Mouse (Mus musculus) cerebellum, adult 11-12 months (tissue): ENCODE data around the gene Myo5c.

ENCODE experiments used
- DNase-seq: peaks from one replicate; pipeline ENCODE4 v3.0.0; 2022

Gene Myo5c

GRCm38 (mm10) chr9:75231841-75232746 is at the start of gene Myo5c:
TSS of gene Myo5c (plus strand) at chr9:75232020.
- DNase-seq, result no peak

DNA sequence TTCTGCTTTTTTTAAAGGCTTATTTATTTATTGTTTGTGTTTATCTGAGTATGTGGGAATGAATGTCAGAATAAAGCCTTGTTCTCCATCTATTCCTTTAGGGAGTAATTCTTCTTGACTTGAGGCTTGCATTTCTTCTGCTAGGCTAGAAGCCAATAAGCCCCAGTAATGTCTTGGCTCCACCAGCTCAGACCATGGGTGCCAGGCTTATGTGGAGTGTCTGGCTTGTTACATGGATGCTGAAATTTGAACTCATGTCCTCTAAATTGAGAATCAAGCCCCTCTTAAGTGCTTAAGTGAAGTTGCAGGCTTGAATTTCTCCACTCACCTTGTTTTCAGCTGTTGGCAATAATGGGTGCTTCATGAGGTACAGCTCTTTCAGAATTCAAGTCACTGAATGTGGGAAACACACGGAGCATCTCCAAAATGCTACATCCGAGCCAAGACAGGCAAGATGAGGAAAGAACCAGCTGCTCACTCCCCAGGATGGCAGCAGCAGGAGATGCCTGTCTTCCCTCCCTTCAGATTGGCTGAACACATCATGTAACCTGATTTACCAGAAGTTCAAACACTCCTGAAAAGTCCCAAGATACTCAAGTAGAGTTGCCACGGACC is 44.1 kb upstream of the Myo5c start:
- DNase-seq, result peak; percentile 71

DNA sequence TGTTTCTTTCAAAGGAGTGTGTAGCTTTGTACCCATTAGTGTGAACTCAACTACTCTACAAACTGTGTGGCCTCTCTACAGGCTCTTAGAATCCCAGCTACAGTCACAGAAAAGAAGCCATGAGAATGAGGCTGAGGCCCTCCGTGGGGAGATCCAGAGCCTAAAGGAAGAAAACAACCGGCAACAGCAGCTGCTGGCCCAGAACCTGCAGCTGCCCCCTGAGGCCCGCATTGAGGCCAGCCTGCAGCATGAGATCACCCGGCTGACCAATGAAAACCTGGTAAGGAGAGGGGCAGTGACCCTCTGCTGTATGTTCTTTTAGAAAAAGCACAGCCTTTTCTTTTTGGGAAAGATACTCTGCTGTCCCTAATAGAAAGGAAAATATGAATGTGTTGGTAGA is 38.0 kb upstream of the Myo5c start:
- DNase-seq, result no peak

DNA sequence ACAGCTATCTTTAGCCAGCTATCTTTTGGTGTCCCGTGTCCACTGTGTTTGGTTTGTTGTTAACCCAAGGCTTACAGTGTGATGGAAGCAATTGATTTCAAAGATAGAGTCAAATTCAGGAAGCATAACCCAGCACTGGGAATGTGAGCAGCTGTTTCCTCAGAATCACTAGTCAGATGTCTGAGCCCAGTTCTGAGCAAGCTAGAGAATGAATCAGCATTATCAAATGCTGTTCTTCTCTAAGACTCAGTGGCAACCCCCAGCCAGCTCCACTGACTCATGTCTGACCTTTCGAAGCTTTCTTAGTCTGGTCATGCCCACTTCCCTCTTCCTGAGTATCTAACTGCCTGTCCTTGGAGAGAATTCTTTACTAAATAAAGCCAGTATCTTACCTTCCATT is 35.5 kb upstream of the Myo5c start:
- no peak for DNase-seq

DNA sequence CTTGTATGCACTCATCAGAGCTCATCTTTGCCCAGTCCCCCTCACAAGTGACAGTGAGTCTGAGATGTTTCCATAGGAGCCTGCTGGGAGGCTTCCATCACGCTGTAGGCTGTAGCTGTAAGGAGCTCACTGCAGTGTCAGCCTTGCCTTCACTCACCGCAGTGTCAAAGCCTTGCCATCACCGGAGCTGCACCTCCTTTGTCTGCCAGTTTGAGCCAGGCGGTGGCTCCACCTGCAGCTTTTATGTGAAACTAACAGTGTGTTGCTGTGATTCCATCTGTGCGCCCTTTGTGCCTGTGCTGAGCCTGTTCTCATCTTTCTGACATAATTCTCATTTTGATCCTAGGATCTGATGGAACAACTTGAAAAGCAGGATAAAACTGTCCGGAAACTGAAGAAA is 34.5 kb upstream of the Myo5c start:
- peak; percentile 87 for DNase-seq

- DNase-seq, result no peak
These were observed 30.3 kb upstream of the Myo5c start for GRCm38 (mm10) chr9:75201506-75201905.

DNA sequence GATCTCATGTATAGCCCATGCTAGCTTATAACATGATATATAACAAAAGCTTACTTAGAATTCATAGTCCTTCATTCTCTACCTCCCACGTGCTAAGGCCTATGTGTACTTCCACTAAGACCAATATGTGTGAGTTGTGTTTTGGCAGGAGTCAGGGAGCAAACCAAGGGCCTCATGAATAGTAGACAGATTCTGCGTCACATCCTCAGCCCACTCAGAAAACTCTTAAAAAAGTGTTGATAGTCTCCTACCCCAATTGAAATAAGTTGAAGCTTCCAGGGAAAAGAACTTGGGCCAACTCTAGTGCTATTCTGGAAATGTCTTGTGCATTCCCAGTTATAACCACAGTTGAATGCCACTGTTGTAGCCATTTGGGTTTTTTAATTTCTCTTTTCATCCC is 29.8 kb upstream of the Myo5c start:
- no peak for DNase-seq

DNA sequence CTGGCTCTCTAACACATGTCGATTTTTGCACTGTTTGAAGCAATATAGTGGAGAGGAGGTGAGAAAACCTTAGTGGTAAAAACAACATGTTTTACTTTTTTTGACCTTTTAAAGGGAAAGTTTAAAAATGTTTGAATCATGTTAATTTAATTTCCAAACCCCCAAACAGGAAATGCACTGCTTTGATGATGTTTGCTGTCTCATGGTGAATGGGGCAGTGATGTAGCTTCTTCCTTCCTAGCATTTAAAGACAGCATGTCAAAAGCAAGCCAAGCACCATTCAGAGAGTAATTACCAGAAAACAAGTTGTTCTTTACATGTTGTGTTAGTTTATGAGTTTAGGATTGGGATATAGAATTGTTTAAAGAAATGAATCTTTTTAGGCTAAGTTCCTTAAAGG is 22.6 kb upstream of the Myo5c start:
- no peak for DNase-seq

GRCm38 (mm10) chr9:75210269-75210668 is 21.6 kb upstream of the Myo5c start:
- no peak for DNase-seq

- peak; percentile 58 for DNase-seq
These were observed 16.9 kb upstream of the Myo5c start for GRCm38 (mm10) chr9:75214743-75215413.

DNA sequence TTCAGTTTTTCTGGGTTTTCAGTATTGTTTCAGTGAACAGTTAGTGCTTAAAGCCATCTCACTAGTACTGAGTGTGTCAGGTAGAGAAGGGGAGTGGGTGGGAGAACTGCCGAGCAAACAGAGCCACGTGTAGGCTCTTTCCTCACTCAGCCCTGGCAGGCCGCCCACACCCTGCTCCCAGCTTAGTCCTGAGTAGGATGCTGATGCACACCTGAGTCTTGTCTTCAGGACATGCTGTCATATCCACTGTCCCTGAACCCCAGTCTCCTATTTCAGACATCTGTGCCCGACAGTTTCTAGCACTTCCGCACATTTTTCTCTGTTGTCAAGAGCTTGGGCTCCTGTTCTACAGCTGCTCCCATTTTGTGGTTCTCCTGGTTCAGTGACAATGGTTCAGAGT is 11.9 kb upstream of the Myo5c start:
- DNase-seq, result no peak

DNA sequence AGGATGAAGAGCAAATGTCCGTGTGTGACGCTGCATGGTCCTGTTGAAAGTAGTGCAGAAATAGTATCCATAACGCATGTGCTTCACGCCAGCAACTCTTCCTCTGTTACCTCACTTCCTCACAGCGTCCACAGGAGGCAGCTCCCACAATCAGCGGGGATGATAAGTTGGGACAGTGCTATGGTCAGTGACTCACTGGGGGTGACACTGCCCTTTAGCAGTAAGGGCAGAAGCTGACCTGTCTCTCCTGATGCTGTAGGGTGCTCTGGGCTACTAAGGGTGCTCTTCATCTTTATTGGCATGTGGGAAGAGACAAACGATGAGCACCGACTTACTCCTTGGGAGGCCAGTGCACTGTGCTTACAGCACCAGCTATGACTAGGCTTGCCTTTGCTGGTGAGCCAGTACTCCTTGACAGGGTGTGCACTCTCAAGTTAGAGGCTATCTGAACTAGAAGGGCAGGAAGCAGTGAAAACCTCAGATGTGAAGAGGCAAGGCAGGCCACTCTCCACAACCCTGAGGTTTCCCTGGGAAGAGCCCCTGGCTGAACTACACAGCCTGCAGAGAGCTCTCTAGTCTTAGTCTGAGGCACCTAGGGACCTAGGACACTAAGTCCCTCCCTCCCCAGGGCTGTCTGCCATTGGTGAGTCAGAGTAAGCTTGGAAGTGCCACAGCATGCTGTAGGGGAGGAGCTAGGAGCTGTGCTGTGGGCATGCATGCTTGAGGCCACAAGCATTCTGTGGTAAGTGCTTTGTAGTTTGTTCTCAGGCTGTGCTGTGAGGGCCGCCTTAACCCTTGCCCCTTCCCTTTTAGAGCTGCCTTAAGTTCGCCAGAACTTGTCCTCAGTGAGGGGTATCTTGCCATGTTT is 10.2 kb upstream of the Myo5c start:
- DNase-seq, result no peak

- no peak for DNase-seq
These were observed 1.0 kb downstream of the Myo5c start for GRCm38 (mm10) chr9:75232860-75233259.

DNA sequence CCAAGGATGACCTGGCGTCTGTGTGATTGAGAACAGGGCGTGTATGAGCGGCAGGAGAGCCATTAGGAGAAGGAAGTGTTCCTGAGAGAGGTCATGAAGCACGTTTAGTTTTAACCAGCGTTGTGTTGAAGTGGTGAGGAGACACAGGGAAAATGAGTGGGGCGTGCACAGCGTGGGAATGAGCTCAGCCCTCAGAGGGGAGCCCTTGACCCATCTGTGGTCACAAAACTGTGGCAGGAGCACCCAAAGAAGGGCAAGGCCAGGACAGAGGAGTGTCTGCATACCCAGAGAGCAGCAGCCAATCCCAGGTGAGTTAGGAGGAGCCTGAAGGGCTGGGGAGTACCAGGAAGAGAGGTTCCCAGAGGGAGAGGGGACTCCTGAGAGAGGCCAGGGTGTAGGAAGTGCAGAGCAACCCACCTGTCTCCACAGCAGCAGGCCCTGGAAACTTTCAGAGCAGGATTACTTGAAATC is 2.5 kb downstream of the Myo5c start:
- no peak for DNase-seq

- no peak for DNase-seq
These were observed 3.3 kb downstream of the Myo5c start for GRCm38 (mm10) chr9:75234983-75235627.

DNA sequence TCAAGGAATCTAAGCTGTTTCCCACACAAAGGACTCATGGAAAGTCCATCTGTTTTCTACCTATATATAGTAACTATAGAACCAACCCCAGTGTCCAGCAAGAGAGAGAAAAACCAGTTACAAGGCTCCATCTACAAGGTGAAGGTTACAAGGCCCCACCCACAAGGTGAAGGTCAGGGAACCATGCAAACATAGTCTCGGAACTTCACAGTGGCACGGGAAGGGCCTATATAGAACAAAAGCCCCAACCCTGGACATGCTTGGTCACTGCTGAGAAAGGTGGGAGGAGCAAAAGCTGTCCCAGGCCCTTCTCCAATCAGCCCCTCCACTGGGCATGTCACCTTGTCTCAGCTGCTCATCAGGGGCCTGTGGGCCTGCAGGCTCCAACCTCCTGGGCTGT is 3.9 kb downstream of the Myo5c start:
- DNase-seq, result no peak

GRCm38 (mm10) chr9:75236416-75237308 is 4.8 kb downstream of the Myo5c start:
- DNase-seq, result no peak

DNA sequence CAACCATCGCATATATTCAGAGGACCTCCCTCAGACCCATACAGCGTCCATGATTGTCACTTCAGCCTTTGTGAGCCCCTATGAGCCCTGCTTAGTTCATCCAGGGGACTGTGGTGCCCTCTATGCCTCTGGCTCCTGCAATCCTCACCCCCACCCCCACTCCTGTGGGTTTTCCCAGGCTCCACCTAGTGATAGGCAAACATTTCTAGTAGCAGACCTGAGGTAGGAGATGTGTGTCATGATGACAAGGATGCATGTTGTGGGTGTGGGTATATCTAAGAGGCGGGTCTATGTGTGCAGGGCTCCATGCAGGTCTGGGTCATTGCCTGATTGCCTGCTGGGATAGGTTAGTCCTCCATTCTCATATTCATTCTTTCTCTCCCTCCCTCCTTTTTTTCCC is 6.4 kb downstream of the Myo5c start:
- DNase-seq, result no peak

GRCm38 (mm10) chr9:75243052-75243451 is 11.2 kb downstream of the Myo5c start:
- no peak for DNase-seq

- peak; percentile 87 for DNase-seq
These were observed 12.0 kb downstream of the Myo5c start for GRCm38 (mm10) chr9:75243730-75244406.

DNA sequence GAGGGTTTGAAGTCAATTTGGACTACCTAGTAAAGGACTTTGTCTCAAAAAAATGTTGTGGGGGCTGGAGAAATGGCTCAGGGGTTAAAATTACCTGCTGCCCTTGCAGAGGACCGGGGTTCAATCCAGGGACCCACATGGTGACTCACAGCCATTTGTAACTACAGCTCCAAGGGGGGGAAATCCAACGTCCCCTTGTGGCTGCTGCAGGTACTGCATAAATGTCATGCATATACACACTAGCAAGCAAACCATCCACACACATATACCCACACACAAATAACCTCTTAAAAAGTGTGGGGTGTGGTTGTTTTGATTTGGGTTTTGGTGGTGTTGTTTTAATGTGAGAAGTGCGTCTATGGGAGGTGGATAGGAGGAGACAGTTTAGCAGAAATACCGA is 12.7 kb downstream of the Myo5c start:
- no peak for DNase-seq
